Mouse (Mus musculus): ENCODE results near the gene Suox.
"Not testable (repeated sequence)": the region's sequence is repeated elsewhere in the genome, so short reads cannot be mapped to it uniquely, and the experiment has no call there.

Gene Suox

GRCm38 (mm10) chr10:128625287-128625894 lies 48.5 kb downstream of the Suox start:
- no peak for DNase-seq

GRCm38 (mm10) chr10:128623106-128623613 lies 50.7 kb downstream of the Suox start:
- DNase-seq, result not testable (repeated sequence)

- DNase-seq, result no peak
Measured at GRCm38 (mm10) chr10:128622702-128623101, 51.2 kb downstream of the Suox start.

GRCm38 (mm10) chr10:128621986-128622520 lies 51.8 kb downstream of the Suox start:
- DNase-seq, result no peak

GRCm38 (mm10) chr10:128620241-128620640 lies 53.6 kb downstream of the Suox start:
- DNase-seq, result no peak
